Comparison of ENCODE assay signal across 24 mouse cellular contexts in the genomic region with DNA sequence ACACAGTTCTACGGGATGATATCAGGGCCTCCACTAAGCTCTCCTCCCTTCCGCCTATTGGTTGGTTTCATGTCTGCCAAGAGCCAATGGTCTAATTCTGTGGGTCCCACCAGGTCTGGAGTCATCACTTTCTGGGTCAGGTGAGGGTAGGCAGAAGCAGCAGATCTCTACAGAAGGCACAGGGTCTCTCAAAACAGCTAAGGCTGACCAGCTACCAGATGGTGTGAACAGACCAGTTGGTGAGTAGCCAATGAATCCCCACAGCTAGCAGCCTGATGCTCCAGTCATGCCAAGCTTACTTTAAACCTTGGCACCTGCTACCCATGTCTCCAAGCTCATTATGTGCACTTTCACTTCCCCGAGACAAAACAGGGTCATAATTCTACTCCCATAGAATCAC.
A peak's percentile ranks its signal among the peaks of the same experiment; 100 is the strongest.
DNase-seq lines count a peak whose midpoint lies in the region; ATAC-seq and TF ChIP-seq lines count a peak whose summit lies in the region.
"Had no signal": no experiment of that assay in that cellular context is flagged by ENCODE, and none has a peak within 500 bp of the region (broad histone marks: within the 10 kb centered on the region; RNA-seq: fewer than 3 reads in every experiment).

No protein-coding gene starts in this region.

- no peak overlapping the region for H3K9ac ChIP-seq in forebrain, embryonic 11.5 days (ENCODE audit: low read length)
- H3K9ac ChIP-seq in forebrain, embryonic 16.5 days (replicated peaks; ENCODE audit: low read depth, low read length), result no peak overlapping the region
- no peak overlapping the region for H3K9ac ChIP-seq in hindbrain, postnatal 0 days (replicated peaks; ENCODE audit: low read length)
- H3K9ac ChIP-seq in hindbrain, embryonic 11.5 days (ENCODE audit: low read depth, low read length), result no peak overlapping the region
- no peak overlapping the region for H3K9ac ChIP-seq in intestine, embryonic 15.5 days
- H3K9ac ChIP-seq: embryonic facial prominence, embryonic 15.5 days; forebrain, embryonic 15.5 days; heart, embryonic 15.5 days; liver, embryonic 13.5 days; midbrain, embryonic 13.5 days; neural tube, embryonic 13.5 days had no signal

- H3K4me2 ChIP-seq in forebrain, embryonic 11.5 days (ENCODE audit: low read depth, low read length, severe bottlenecking), result no peak overlapping the region
- H3K4me2 ChIP-seq in forebrain, embryonic 16.5 days (ENCODE audit: low read length), result no peak overlapping the region
- no peak overlapping the region for H3K4me2 ChIP-seq in hindbrain, postnatal 0 days (ENCODE audit: low read depth, low read length)
- H3K4me2 ChIP-seq in hindbrain, embryonic 11.5 days (replicated peaks; ENCODE audit: low read depth, low read length), result no peak overlapping the region
- H3K4me2 ChIP-seq in intestine, embryonic 15.5 days (replicated peaks), result no peak overlapping the region
- H3K4me2 ChIP-seq: embryonic facial prominence, embryonic 15.5 days; forebrain, embryonic 15.5 days; heart, embryonic 15.5 days; liver, embryonic 13.5 days; midbrain, embryonic 13.5 days; neural tube, embryonic 13.5 days had no signal

- WGBS in forebrain, embryonic 11.5 days, result 93% methylated on average over 3 of the region's 3 CpGs
- WGBS in forebrain, embryonic 16.5 days, result 83% methylated on average over 3 of the region's 3 CpGs
- 69% methylated on average over 3 of the region's 3 CpGs for WGBS in hindbrain, postnatal 0 days
- WGBS in hindbrain, embryonic 11.5 days, result 92% methylated on average over 3 of the region's 3 CpGs
- 80% methylated on average over 3 of the region's 3 CpGs for WGBS in intestine, embryonic 15.5 days

- H3K9me3 ChIP-seq in forebrain, embryonic 11.5 days (ENCODE audit: control insufficient read depth, low read length), result no peaks in the 10 kb centered on the region
- no peaks in the 10 kb centered on the region for H3K9me3 ChIP-seq in forebrain, embryonic 16.5 days (ENCODE audit: control insufficient read depth, low read length)
- no peaks in the 10 kb centered on the region for H3K9me3 ChIP-seq in hindbrain, postnatal 0 days (ENCODE audit: low read length)
- H3K9me3 ChIP-seq in hindbrain, embryonic 11.5 days (ENCODE audit: control insufficient read depth, low read length), result no peaks in the 10 kb centered on the region
- H3K9me3 ChIP-seq in intestine, embryonic 15.5 days, result no peaks in the 10 kb centered on the region
- H3K9me3 ChIP-seq: embryonic facial prominence, embryonic 15.5 days; forebrain, embryonic 15.5 days; heart, embryonic 15.5 days; liver, embryonic 13.5 days; midbrain, embryonic 13.5 days; neural tube, embryonic 13.5 days had no signal

- ATAC-seq in forebrain, embryonic 11.5 days (replicated peaks; ENCODE audit: low FRiP score), result no peak
- no peak for ATAC-seq in forebrain, embryonic 16.5 days
- ATAC-seq in hindbrain, postnatal 0 days, result peak; percentile 75
- ATAC-seq in hindbrain, embryonic 11.5 days (ENCODE audit: low FRiP score), result no peak
- no peak for ATAC-seq in intestine, embryonic 15.5 days
- ATAC-seq: forebrain, embryonic 15.5 days; midbrain, embryonic 13.5 days had no signal

- no peaks in the 10 kb centered on the region for H3K4me1 ChIP-seq in forebrain, embryonic 11.5 days (replicated peaks; ENCODE audit: control insufficient read depth, insufficient read depth, low read length)
- 0 out of 2 replicates have a peak, but pooled peaks cover 2% of the 10 kb centered on the region for H3K4me1 ChIP-seq in forebrain, embryonic 16.5 days (replicated peaks; ENCODE audit: control insufficient read depth, insufficient read depth, low read length)
- no peaks in the 10 kb centered on the region for H3K4me1 ChIP-seq in hindbrain, postnatal 0 days (ENCODE audit: insufficient read depth, low read length)
- no peaks in the 10 kb centered on the region for H3K4me1 ChIP-seq in hindbrain, embryonic 11.5 days (replicated peaks; ENCODE audit: control insufficient read depth, insufficient read depth, low read length)
- no peaks in the 10 kb centered on the region for H3K4me1 ChIP-seq in intestine, embryonic 15.5 days (replicated peaks)
- H3K4me1 ChIP-seq: embryonic facial prominence, embryonic 15.5 days; forebrain, embryonic 15.5 days; heart, embryonic 15.5 days; liver, embryonic 13.5 days; midbrain, embryonic 13.5 days; neural tube, embryonic 13.5 days had no signal

- no peak overlapping the region for H3K4me3 ChIP-seq in forebrain, embryonic 11.5 days (ENCODE audit: low read depth, low read length)
- no peak overlapping the region for H3K4me3 ChIP-seq in forebrain, embryonic 16.5 days (replicated peaks; ENCODE audit: low read length)
- H3K4me3 ChIP-seq in hindbrain, postnatal 0 days (ENCODE audit: low read length), result no peak overlapping the region
- no peak overlapping the region for H3K4me3 ChIP-seq in hindbrain, embryonic 11.5 days (ENCODE audit: low read depth, low read length)
- no peak overlapping the region for H3K4me3 ChIP-seq in intestine, embryonic 15.5 days (replicated peaks)
- H3K4me3 ChIP-seq: embryonic facial prominence, embryonic 15.5 days; forebrain, embryonic 15.5 days; heart, embryonic 15.5 days; liver, embryonic 13.5 days; midbrain, embryonic 13.5 days; myocyte; neural tube, embryonic 13.5 days had no signal

- H3K36me3 ChIP-seq in forebrain, embryonic 11.5 days (ENCODE audit: control insufficient read depth, insufficient read depth, low read length), result no peaks in the 10 kb centered on the region
- H3K36me3 ChIP-seq in forebrain, embryonic 16.5 days (ENCODE audit: control insufficient read depth, insufficient read depth), result no peaks in the 10 kb centered on the region
- no peaks in the 10 kb centered on the region for H3K36me3 ChIP-seq in hindbrain, postnatal 0 days (ENCODE audit: insufficient read depth, low read length)
- no peaks in the 10 kb centered on the region for H3K36me3 ChIP-seq in hindbrain, embryonic 11.5 days (ENCODE audit: control insufficient read depth, insufficient read depth, low read length)
- H3K36me3 ChIP-seq in intestine, embryonic 15.5 days, result no peaks in the 10 kb centered on the region
- H3K36me3 ChIP-seq: embryonic facial prominence, embryonic 15.5 days; forebrain, embryonic 15.5 days; heart, embryonic 15.5 days; liver, embryonic 13.5 days; midbrain, embryonic 13.5 days had no signal

- H3K27ac ChIP-seq in forebrain, embryonic 11.5 days (ENCODE audit: low read depth, low read length), result no peak overlapping the region
- H3K27ac ChIP-seq in forebrain, embryonic 16.5 days (ENCODE audit: low read length), result no peak overlapping the region
- no peak overlapping the region for H3K27ac ChIP-seq in hindbrain, postnatal 0 days
- no peak overlapping the region for H3K27ac ChIP-seq in hindbrain, embryonic 11.5 days (ENCODE audit: low read depth, low read length)
- H3K27ac ChIP-seq in intestine, embryonic 15.5 days, result no peak overlapping the region
- H3K27ac ChIP-seq: embryonic facial prominence, embryonic 15.5 days; forebrain, embryonic 15.5 days; heart, embryonic 15.5 days; liver, embryonic 13.5 days; midbrain, embryonic 13.5 days; neural tube, embryonic 13.5 days had no signal

- no peaks in the 10 kb centered on the region for H3K27me3 ChIP-seq in forebrain, embryonic 11.5 days (ENCODE audit: control insufficient read depth, insufficient read depth, low read length)
- no peaks in the 10 kb centered on the region for H3K27me3 ChIP-seq in forebrain, embryonic 16.5 days (replicated peaks; ENCODE audit: control insufficient read depth, insufficient read depth, low read length)
- no peaks in the 10 kb centered on the region for H3K27me3 ChIP-seq in hindbrain, postnatal 0 days (ENCODE audit: insufficient read depth, low read length)
- H3K27me3 ChIP-seq in hindbrain, embryonic 11.5 days (ENCODE audit: control insufficient read depth, insufficient read depth, low read length), result no peaks in the 10 kb centered on the region
- H3K27me3 ChIP-seq in intestine, embryonic 15.5 days (replicated peaks), result no peaks in the 10 kb centered on the region
- H3K27me3 ChIP-seq: embryonic facial prominence, embryonic 15.5 days; forebrain, embryonic 15.5 days; heart, embryonic 15.5 days; liver, embryonic 13.5 days; midbrain, embryonic 13.5 days; neural tube, embryonic 13.5 days had no signal

- no peak for TF ChIP-seq CTCF in hindbrain, postnatal 0 days (IDR thresholded peaks at IDR 0.05; ENCODE audit: low read depth)

- DNase-seq in forebrain, embryonic 11.5 days (ENCODE audit: low spot score), result peak; percentile 36
- DNase-seq in hindbrain, postnatal 0 days (ENCODE audit: low spot score), result peak; percentile 80
- DNase-seq in hindbrain, embryonic 11.5 days (ENCODE audit: low spot score), result no peak
- peak; percentile 88 to 91 for DNase-seq in cerebellum, adult 18-20 months
- peak; percentile 88 to 94 for DNase-seq in cerebellum, postnatal 14 days
- no peak for DNase-seq in thymus, postnatal 36 days
- DNase-seq: adrenal gland, postnatal 14 days; gastrocnemius, postnatal 36 days; heart, postnatal 36 days; kidney, postnatal 36 days; liver, embryonic 13.5 days; lung, adult 2 months; lung, postnatal 14 days; retina, postnatal 1 day; right cerebral cortex, postnatal 25 days; spleen, adult 18-20 months had no signal

Comparison
In these comparisons a context has a peak if more than half of its experiments do, and no peak if none do; other contexts are left out.
1. DNase-seq: peak in forebrain, embryonic 11.5 days (single experiment), hindbrain, postnatal 0 days (single experiment), cerebellum, adult 18-20 months (2 of 2) and cerebellum, postnatal 14 days (2 of 2); none in hindbrain, embryonic 11.5 days (single experiment) and thymus, postnatal 36 days (0 of 2).